Mouse (Mus musculus) embryonic stem cell, embryonic (primary cell): ENCODE results near the gene Fcrl5.
"Not testable (repeated sequence)": the region's sequence is repeated elsewhere in the genome, so short reads cannot be mapped to it uniquely, and the experiment has no call there.

ENCODE experiments used
- CTCF ChIA-PET, 4 experiments: fragments of 300-600 bp in 2 of 4; fragments of 350-600 bp in 2 of 4; sonication (Branson Sonifier 250); formaldehyde crosslinking; loops; one replicate each; lab custom pipeline; 2022; ENCODE audit warnings: inconsistent platforms in 2 of 4; lab: Charles Lee
- POLR2A ChIA-PET, 4 experiments: fragments of 300-600 bp in 2 of 4; fragments of 350-600 bp in 2 of 4; sonication (Branson Sonifier 250); formaldehyde crosslinking; loops; one replicate each; lab custom pipeline; 2022; ENCODE audit warnings: antibody characterized with exemption in 4 of 4, inconsistent platforms in 1 of 4; lab: Charles Lee

Gene Fcrl5

GRCm38 (mm10) chr3:87435479-87435878, at the start of gene Fcrl5:
Gene Fcrl5, plus strand, starts transcription at chr3:87435773.
- POLR2A ChIA-PET: no interaction called here
- CTCF ChIA-PET: no interaction called here

- ChIA-PET CTCF (interaction anchor here in 1 of 4 experiments (0.6 kb wide), 1 partner anchor 386 kb away, joined by 3 read pairs; no protein-coding TSS in a partner anchor), POLR2A (no interaction called here)
These were observed 44.6 kb upstream of the Fcrl5 start for GRCm38 (mm10) chr3:87390935-87391334.

GRCm38 (mm10) chr3:87398809-87399208, 36.8 kb upstream of the Fcrl5 start:
- CTCF ChIA-PET: no interaction called here

GRCm38 (mm10) chr3:87399906-87400305, 35.7 kb upstream of the Fcrl5 start:
- ChIA-PET CTCF (interaction anchor here in 1 of 4 experiments (3.0 kb wide), 1 partner anchor 11 kb away, joined by 11 read pairs; no protein-coding TSS in a partner anchor), POLR2A (interaction anchor here in 1 of 4 experiments (0.6 kb wide), 1 partner anchor 320 kb away, joined by 3 read pairs; no protein-coding TSS in a partner anchor)

More at GRCm38 (mm10) chr3:87398809-87399208, 36.8 kb upstream of the Fcrl5 start:
- POLR2A ChIA-PET: no interaction called here

GRCm38 (mm10) chr3:87401321-87401720, 34.3 kb upstream of the Fcrl5 start:
- CTCF ChIA-PET: interaction anchor here in 1 of 4 experiments (0.6 to 3.0 kb wide), 2 partner anchors 10 to 103 kb away, joined by 3 to 11 read pairs; no protein-coding TSS in a partner anchor
- POLR2A ChIA-PET: no interaction called here

- ChIA-PET POLR2A (interaction anchor here in 3 of 4 experiments (1.0 to 1.9 kb wide), 3 partner anchors 86 to 447 kb away, joined by 3 to 5 read pairs (median 3); no protein-coding TSS in a partner anchor), CTCF (interaction anchor here (0.5 to 2.7 kb wide), 36 partner anchors 9 to 378 kb away, joined by 3 to 18 read pairs (median 4); no protein-coding TSS in a partner anchor)
These were observed 27.4 kb upstream of the Fcrl5 start for GRCm38 (mm10) chr3:87408171-87408570.

GRCm38 (mm10) chr3:87409196-87409935, 26.2 kb upstream of the Fcrl5 start:
- ChIA-PET POLR2A (interaction anchor here in 2 of 4 experiments (0.6 to 1.9 kb wide), 5 partner anchors 92 to 562 kb away, joined by 3 to 5 read pairs (median 4); no protein-coding TSS in a partner anchor), CTCF (interaction anchor here (0.6 to 3.4 kb wide), 16 partner anchors 16 to 648 kb away, joined by 3 to 27 read pairs (median 4); no protein-coding TSS in a partner anchor)

- CTCF ChIA-PET: interaction anchor here (0.5 to 3.4 kb wide), 42 partner anchors 8 to 1503 kb away, joined by 3 to 27 read pairs (median 5); partner anchors contain the start of genes Fcrl1 (in 1 of the 4) and Mef2d (in 1 of the 4)
- POLR2A ChIA-PET: interaction anchor here in 1 of 4 experiments (0.7 to 1.6 kb wide), 6 partner anchors 49 to 453 kb away, joined by 3 to 4 read pairs (median 3); no protein-coding TSS in a partner anchor
These were observed 25.0 kb upstream of the Fcrl5 start for GRCm38 (mm10) chr3:87410605-87411004.

GRCm38 (mm10) chr3:87411150-87411549, 24.4 kb upstream of the Fcrl5 start:
- POLR2A ChIA-PET: interaction anchor here in 2 of 4 experiments (0.5 to 1.6 kb wide), 8 partner anchors 49 to 453 kb away, joined by 3 to 10 read pairs (median 4); no protein-coding TSS in a partner anchor
- CTCF ChIA-PET: interaction anchor here (0.5 to 3.4 kb wide), 46 partner anchors 8 to 1504 kb away, joined by 3 to 27 read pairs (median 5); partner anchors contain the start of genes Fcrl1 (in 1 of the 4) and Mef2d (in 1 of the 4)

- CTCF ChIA-PET: interaction anchor here in 2 of 4 experiments (1.6 to 2.3 kb wide), 2 partner anchors 9 kb away, joined by 4 to 12 read pairs; no protein-coding TSS in a partner anchor
- POLR2A ChIA-PET: interaction anchor here in 1 of 4 experiments (0.8 kb wide), 1 partner anchor 45 kb away, joined by 4 read pairs; no protein-coding TSS in a partner anchor
These were observed 14.9 kb upstream of the Fcrl5 start for GRCm38 (mm10) chr3:87420645-87421044.

- POLR2A ChIA-PET: no interaction called here
These were observed 13.1 kb upstream of the Fcrl5 start for GRCm38 (mm10) chr3:87422386-87422910.

GRCm38 (mm10) chr3:87440586-87440985, 5.0 kb downstream of the Fcrl5 start:
- ChIA-PET CTCF (no interaction called here), POLR2A (no interaction called here)

More at GRCm38 (mm10) chr3:87422386-87422910, 13.1 kb upstream of the Fcrl5 start:
- CTCF ChIA-PET: interaction anchor here in 1 of 4 experiments (1.3 kb wide), 1 partner anchor 11 kb away, joined by 5 read pairs; no protein-coding TSS in a partner anchor

- CTCF ChIA-PET: interaction anchor here in 1 of 4 experiments (0.6 kb wide), 1 partner anchor 13 kb away, joined by 4 read pairs; no protein-coding TSS in a partner anchor
- POLR2A ChIA-PET: no interaction called here
These were observed 8.4 kb downstream of the Fcrl5 start for GRCm38 (mm10) chr3:87443968-87444367.

GRCm38 (mm10) chr3:87465454-87465853, 29.9 kb downstream of the Fcrl5 start:
- CTCF ChIA-PET: no interaction called here
- POLR2A ChIA-PET: interaction anchor here in 1 of 4 experiments (1.0 kb wide), 1 partner anchor 45 kb away, joined by 4 read pairs; no protein-coding TSS in a partner anchor

- ChIA-PET POLR2A (no interaction called here), CTCF (no interaction called here)
These were observed 31.4 kb downstream of the Fcrl5 start for GRCm38 (mm10) chr3:87467011-87467410.

- POLR2A ChIA-PET: no interaction called here
- CTCF ChIA-PET: interaction anchor here in 1 of 4 experiments (0.6 kb wide), 1 partner anchor 406 kb away, joined by 3 read pairs; no protein-coding TSS in a partner anchor
These were observed 31.8 kb downstream of the Fcrl5 start for GRCm38 (mm10) chr3:87467416-87467815.

- CTCF ChIA-PET, POLR2A ChIA-PET: not testable (repeated sequence)
These were observed 42.4 kb downstream of the Fcrl5 start for GRCm38 (mm10) chr3:87477948-87478347.

- POLR2A ChIA-PET: interaction anchor here in 2 of 4 experiments (0.6 to 0.8 kb wide), 3 partner anchors 67 to 351 kb away, joined by 3 to 10 read pairs (median 3); no protein-coding TSS in a partner anchor
- CTCF ChIA-PET: not testable (repeated sequence)
These were observed 43.0 kb downstream of the Fcrl5 start for GRCm38 (mm10) chr3:87478596-87478995.
